Mouse (Mus musculus): ENCODE data around the gene D230025D16Rik. TPM values are rescaled to one million over a fixed set of nuclear protein-coding genes. Genes with fewer than 3 reads are reported as not detected.

D230025D16Rik gene
- polyA plus RNA-seq, 1 experiment from 2014 or later = 35.7 TPM

DNA sequence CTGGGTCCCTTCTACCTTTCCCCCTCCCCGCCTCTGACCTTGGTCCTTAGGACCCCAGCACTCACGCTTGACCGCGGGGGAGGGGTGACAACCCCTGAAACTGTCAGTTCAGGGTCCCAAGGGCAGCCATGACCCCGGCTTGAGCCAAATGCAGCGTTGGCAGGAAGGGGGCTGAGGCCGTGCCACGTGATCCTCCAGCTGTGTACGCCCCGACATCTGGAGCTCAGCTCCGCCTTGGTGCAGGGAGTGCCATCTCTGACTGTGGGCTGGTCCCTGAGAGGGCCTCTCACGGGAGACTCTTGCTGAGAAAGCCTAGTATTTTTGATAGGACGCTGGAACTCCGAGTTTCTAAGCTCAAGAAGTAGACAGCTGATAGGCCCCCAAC, 30.0 kb downstream of the D230025D16Rik start, which contains the start of gene B3gnt9:
Gene B3gnt9, minus strand, starts transcription at position 188 of the 385 bp plus-strand sequence.
- Histone ChIP-seq H3K4me2 (ENCODE audit: low read length) (peak within 1 kb of the TSS; percentile 98), H3K27me3 (replicated peaks; ENCODE audit: control insufficient read depth, insufficient read depth, low read length) (peaks cover 30% of the 10 kb centered on the region), H3K4me1 (replicated peaks; ENCODE audit: control insufficient read depth, insufficient read depth, low read length) (peaks cover 23% of the 10 kb centered on the region), H3K27ac (ENCODE audit: low read length) (no peak within 1 kb of the TSS), H3K4me3 (replicated peaks; ENCODE audit: low read length) (peak within 1 kb of the TSS; percentile 64), H3K9ac (replicated peaks; ENCODE audit: low read depth, low read length) (peak within 1 kb of the TSS; percentile 78), H3K9me3 (ENCODE audit: control insufficient read depth, low read length) (no peaks in the 10 kb centered on the region), H3K36me3 (ENCODE audit: control insufficient read depth, insufficient read depth) (peaks cover 6% of the 10 kb centered on the region)
- 3% methylated on average over 14 of the region's 14 CpGs for WGBS
- ATAC-seq = no peak

GRCm38 (mm10) chr8:105257318-105258114, 32.6 kb downstream of the D230025D16Rik start:
- no peak overlapping the region for H3K4me3 ChIP-seq (replicated peaks; ENCODE audit: low read length)
- H3K4me1 ChIP-seq (replicated peaks; ENCODE audit: control insufficient read depth, insufficient read depth, low read length) = peaks cover 24% of the 10 kb centered on the region
- peaks cover 2% of the 10 kb centered on the region; the same call in 1 of the 2 replicates for H3K9me3 ChIP-seq (ENCODE audit: control insufficient read depth, low read length)
- 68% methylated on average over 7 of the region's 7 CpGs for WGBS
- no peak overlapping the region for H3K27ac ChIP-seq (ENCODE audit: low read length)
- H3K9ac ChIP-seq (replicated peaks; ENCODE audit: low read depth, low read length) = no peak overlapping the region
- no peaks in the 10 kb centered on the region for H3K36me3 ChIP-seq (ENCODE audit: control insufficient read depth, insufficient read depth)
- no peak overlapping the region for H3K4me2 ChIP-seq (ENCODE audit: low read length)
- peaks cover 51% of the 10 kb centered on the region for H3K27me3 ChIP-seq (replicated peaks; ENCODE audit: control insufficient read depth, insufficient read depth, low read length)
- no peak for ATAC-seq

- no peaks in the 10 kb centered on the region for H3K36me3 ChIP-seq (ENCODE audit: control insufficient read depth, insufficient read depth)
- H3K27me3 ChIP-seq (replicated peaks; ENCODE audit: control insufficient read depth, insufficient read depth, low read length) = peaks cover 55% of the 10 kb centered on the region
- ATAC-seq = peak; percentile 35
- H3K4me2 ChIP-seq (ENCODE audit: low read length) = peak overlapping the region; percentile 55
- peak overlapping the region; percentile 35 for H3K4me3 ChIP-seq (replicated peaks; ENCODE audit: low read length)
- H3K4me1 ChIP-seq (replicated peaks; ENCODE audit: control insufficient read depth, insufficient read depth, low read length) = peaks cover 22% of the 10 kb centered on the region
- H3K27ac ChIP-seq (ENCODE audit: low read length) = no peak overlapping the region
- H3K9me3 ChIP-seq (ENCODE audit: control insufficient read depth, low read length) = peaks cover 2% of the 10 kb centered on the region; the same call in 1 of the 2 replicates
- H3K9ac ChIP-seq (replicated peaks; ENCODE audit: low read depth, low read length) = peak overlapping the region; percentile 13; the same call in 1 of the 2 replicates
- 1% methylated on average over 55 of the region's 55 CpGs for WGBS
Observed at GRCm38 (mm10) chr8:105258911-105259720, 34.2 kb downstream of the D230025D16Rik start.

- Histone ChIP-seq H3K36me3 (ENCODE audit: control insufficient read depth, insufficient read depth) (no peaks in the 10 kb centered on the region), H3K9me3 (ENCODE audit: control insufficient read depth, low read length) (peaks cover 2% of the 10 kb centered on the region; the same call in 1 of the 2 replicates), H3K4me1 (replicated peaks; ENCODE audit: control insufficient read depth, insufficient read depth, low read length) (peaks cover 24% of the 10 kb centered on the region), H3K27ac (ENCODE audit: low read length) (no peak overlapping the region), H3K27me3 (replicated peaks; ENCODE audit: control insufficient read depth, insufficient read depth, low read length) (peaks cover 58% of the 10 kb centered on the region), H3K4me3 (replicated peaks; ENCODE audit: low read length) (peak overlapping the region; percentile 35), H3K4me2 (ENCODE audit: low read length) (peak overlapping the region; percentile 55), H3K9ac (replicated peaks; ENCODE audit: low read depth, low read length) (0 out of 2 replicates have a peak overlapping the region, but pooled peaks have one; percentile 13)
- WGBS = 3% methylated on average over 30 of the region's 30 CpGs
- ATAC-seq = peak; percentile 56
Observed at GRCm38 (mm10) chr8:105259721-105260320, 34.9 kb downstream of the D230025D16Rik start.

DNA sequence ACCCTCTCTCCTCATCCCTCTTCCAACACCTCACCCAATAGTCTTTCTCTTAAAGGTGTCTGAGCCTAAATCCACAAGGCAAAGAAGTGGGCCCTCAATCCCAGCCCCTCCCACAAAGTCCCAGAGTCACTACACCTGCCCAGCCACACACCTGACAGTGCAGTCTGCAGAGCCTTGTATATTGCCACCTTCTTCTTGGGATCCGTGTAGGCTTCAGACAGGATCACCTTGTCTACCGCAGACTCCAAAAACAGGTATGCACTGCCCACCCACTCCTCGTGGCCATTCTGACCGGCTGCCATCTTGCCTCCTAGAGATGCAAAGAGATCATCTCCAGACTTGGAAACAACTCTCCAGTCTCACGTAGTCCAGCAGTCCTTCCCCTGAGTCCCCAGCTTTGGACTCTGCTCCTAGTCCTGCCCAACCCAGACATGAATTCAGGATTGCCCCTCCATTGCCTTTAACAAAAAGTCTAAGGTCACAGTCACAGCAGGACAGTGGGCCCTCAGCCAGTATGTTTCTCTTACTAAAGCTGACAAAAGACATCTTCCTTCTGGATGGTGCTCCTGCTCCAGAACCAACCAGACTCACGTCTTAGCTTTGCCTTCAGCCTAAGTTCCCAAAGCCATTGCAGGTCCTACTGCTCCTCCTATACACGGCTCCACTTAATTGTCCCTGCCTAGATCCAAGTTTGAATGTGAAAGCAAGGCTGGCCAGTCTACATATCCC, 35.6 kb downstream of the D230025D16Rik start:
- peaks cover 60% of the 10 kb centered on the region for H3K27me3 ChIP-seq (replicated peaks; ENCODE audit: control insufficient read depth, insufficient read depth, low read length)
- no peak overlapping the region for H3K4me3 ChIP-seq (replicated peaks; ENCODE audit: low read length)
- peaks cover 24% of the 10 kb centered on the region for H3K4me1 ChIP-seq (replicated peaks; ENCODE audit: control insufficient read depth, insufficient read depth, low read length)
- no peak overlapping the region for H3K27ac ChIP-seq (ENCODE audit: low read length)
- ATAC-seq = no peak
- 58% methylated on average over 7 of the region's 7 CpGs for WGBS
- H3K9me3 ChIP-seq (ENCODE audit: control insufficient read depth, low read length) = peaks cover 2% of the 10 kb centered on the region; the same call in 1 of the 2 replicates
- no peak overlapping the region for H3K4me2 ChIP-seq (ENCODE audit: low read length)
- H3K36me3 ChIP-seq (ENCODE audit: control insufficient read depth, insufficient read depth) = no peaks in the 10 kb centered on the region
- no peak overlapping the region for H3K9ac ChIP-seq (replicated peaks; ENCODE audit: low read depth, low read length)

GRCm38 (mm10) chr8:105261326-105261980, 36.5 kb downstream of the D230025D16Rik start:
- ATAC-seq = no peak
- Histone ChIP-seq H3K4me3 (replicated peaks; ENCODE audit: low read length) (no peak overlapping the region), H3K4me1 (replicated peaks; ENCODE audit: control insufficient read depth, insufficient read depth, low read length) (peaks cover 24% of the 10 kb centered on the region), H3K9ac (replicated peaks; ENCODE audit: low read depth, low read length) (no peak overlapping the region), H3K27me3 (replicated peaks; ENCODE audit: control insufficient read depth, insufficient read depth, low read length) (peaks cover 66% of the 10 kb centered on the region), H3K36me3 (ENCODE audit: control insufficient read depth, insufficient read depth) (no peaks in the 10 kb centered on the region), H3K27ac (ENCODE audit: low read length) (no peak overlapping the region), H3K4me2 (ENCODE audit: low read length) (no peak overlapping the region), H3K9me3 (ENCODE audit: control insufficient read depth, low read length) (peaks cover 5% of the 10 kb centered on the region)
- 87% methylated on average over 12 of the region's 12 CpGs for WGBS

- H3K27ac ChIP-seq (ENCODE audit: low read length) = no peak overlapping the region
- H3K36me3 ChIP-seq (ENCODE audit: control insufficient read depth, insufficient read depth) = no peaks in the 10 kb centered on the region
- ATAC-seq = no peak
- H3K9me3 ChIP-seq (ENCODE audit: control insufficient read depth, low read length) = peaks cover 5% of the 10 kb centered on the region
- no peak overlapping the region for H3K4me2 ChIP-seq (ENCODE audit: low read length)
- 38% methylated on average over 16 of the region's 16 CpGs for WGBS
- peaks cover 78% of the 10 kb centered on the region for H3K27me3 ChIP-seq (replicated peaks; ENCODE audit: control insufficient read depth, insufficient read depth, low read length)
- no peak overlapping the region for H3K9ac ChIP-seq (replicated peaks; ENCODE audit: low read depth, low read length)
- H3K4me3 ChIP-seq (replicated peaks; ENCODE audit: low read length) = no peak overlapping the region; the same call in 1 of the 2 replicates
- peaks cover 29% of the 10 kb centered on the region for H3K4me1 ChIP-seq (replicated peaks; ENCODE audit: control insufficient read depth, insufficient read depth, low read length)
Observed at GRCm38 (mm10) chr8:105263244-105263912, 38.4 kb downstream of the D230025D16Rik start.
